In genomic region chr10:128165726-128166125, GRCm38 (mm10) we compare ENCODE assay signal across 35 mouse cellular contexts. TPM values are rescaled to one million over a fixed set of nuclear protein-coding genes. Genes with fewer than 3 reads are reported as not detected.
"Had no signal": no experiment of that assay in that cellular context is flagged by ENCODE, and none has a peak within 500 bp of the region (broad histone marks: within the 10 kb centered on the region; RNA-seq: fewer than 3 reads in every experiment).

No protein-coding gene starts in this region.

RNA-seq across cellular contexts. Expression of gene Mip, which starts 59.9 kb away (rescaled TPM):
- total RNA-seq: heart, postnatal 10 days; heart, postnatal 14 days; heart, postnatal 25 days; heart, postnatal 36 days; heart, postnatal 4 days; layer of hippocampus, adult 18-20 months; layer of hippocampus, adult 2 months; layer of hippocampus, adult 8-10 months; layer of hippocampus, postnatal 10 days; layer of hippocampus, postnatal 14 days; layer of hippocampus, postnatal 25 days; layer of hippocampus, postnatal 36 days; left cerebral cortex, adult 18-20 months; left cerebral cortex, adult 2 months; left cerebral cortex, adult 8-10 months had no signal
- polyA plus RNA-seq: heart, embryonic 11.5 days; heart, embryonic 12.5 days; heart, embryonic 13.5 days; heart, embryonic 14.5 days; heart, embryonic 15.5 days; heart, embryonic 16.5 days; heart, postnatal 0 days; hindbrain, embryonic 11.5 days; hindbrain, embryonic 12.5 days; hindbrain, embryonic 15.5 days; hindbrain, postnatal 0 days; inflammation-experienced regulatory T-cells, adult 6 months; intestine, embryonic 14.5 days; intestine, postnatal 0 days; kidney, adult 2 months; kidney, embryonic 14.5 days; kidney, embryonic 15.5 days; kidney, embryonic 16.5 days; kidney, postnatal 0 days; large intestine, adult 2 months had no signal
